8 mouse cellular contexts compared by ENCODE assay signal in genomic region chr9:111213501-111213900, GRCm38 (mm10). TPM values are rescaled to one million over a fixed set of nuclear protein-coding genes. Genes with fewer than 3 reads are reported as not detected.
DNase-seq lines count a peak whose midpoint lies in the region; ATAC-seq lines count a peak whose summit lies in the region.
"Had no signal": no experiment of that assay in that cellular context is flagged by ENCODE, and none has a peak within 500 bp of the region (broad histone marks: within the 10 kb centered on the region; RNA-seq: fewer than 3 reads in every experiment).

No protein-coding gene starts in this region.

- ATAC-seq in liver, embryonic 13.5 days (ENCODE audit: low read depth): peak; percentile 70; the same call in 1 of the 2 replicates
- no peak for ATAC-seq in erythroblast, adult 5-6 weeks (replicated peaks; ENCODE audit: low FRiP score, poor library complexity, severe bottlenecking)

- no peaks in the 10 kb centered on the region for H3K27me3 ChIP-seq in heart, embryonic 10.5 days (ENCODE audit: insufficient read depth, poor library complexity, severe bottlenecking)
- no peaks in the 10 kb centered on the region for H3K27me3 ChIP-seq in liver, embryonic 13.5 days
- H3K27me3 ChIP-seq in hindbrain, embryonic 10.5 days (ENCODE audit: insufficient read depth, poor library complexity, severe bottlenecking): no peaks in the 10 kb centered on the region
- H3K27me3 ChIP-seq: embryonic facial prominence, embryonic 15.5 days had no signal

- DNase-seq in urinary bladder, adult 18-20 months (ENCODE audit: low spot score in 2 of 2): peak; percentile 16
- DNase-seq in urinary bladder, postnatal 4 days (ENCODE audit: low spot score in 2 of 2): no peak
- DNase-seq in heart, embryonic 10.5 days (ENCODE audit: low spot score): no peak
- peak; percentile 29 for DNase-seq in liver, embryonic 13.5 days
- no peak for DNase-seq in frontal cortex, postnatal 10 days (ENCODE audit: low spot score in 2 of 2)
- DNase-seq in hindbrain, embryonic 10.5 days (ENCODE audit: low spot score): no peak

- H3K27ac ChIP-seq in heart, embryonic 10.5 days: peak overlapping the region; percentile 42; the same call in 1 of the 2 replicates
- H3K27ac ChIP-seq in liver, embryonic 13.5 days: no peak overlapping the region
- H3K27ac ChIP-seq in hindbrain, embryonic 10.5 days: no peak overlapping the region
- H3K27ac ChIP-seq: embryonic facial prominence, embryonic 15.5 days had no signal

- WGBS in heart, embryonic 10.5 days: 41% methylated on average over 6 of the region's 6 CpGs
- 65% methylated on average over 6 of the region's 6 CpGs for WGBS in liver, embryonic 13.5 days (ENCODE audit: insufficient replicate concordance)
- WGBS in hindbrain, embryonic 10.5 days: 72% methylated on average over 6 of the region's 6 CpGs

- H3K4me1 ChIP-seq in heart, embryonic 10.5 days: peaks cover 37% of the 10 kb centered on the region
- H3K4me1 ChIP-seq in liver, embryonic 13.5 days (replicated peaks): peaks cover 16% of the 10 kb centered on the region
- no peaks in the 10 kb centered on the region for H3K4me1 ChIP-seq in hindbrain, embryonic 10.5 days (replicated peaks)

- no peak overlapping the region for H3K9ac ChIP-seq in liver, embryonic 13.5 days
- H3K9ac ChIP-seq: embryonic facial prominence, embryonic 15.5 days had no signal

- no peak overlapping the region for H3K4me2 ChIP-seq in liver, embryonic 13.5 days
- H3K4me2 ChIP-seq: embryonic facial prominence, embryonic 15.5 days had no signal

- no peaks in the 10 kb centered on the region for H3K9me3 ChIP-seq in heart, embryonic 10.5 days
- H3K9me3 ChIP-seq in liver, embryonic 13.5 days (replicated peaks): no peaks in the 10 kb centered on the region
- no peaks in the 10 kb centered on the region for H3K9me3 ChIP-seq in hindbrain, embryonic 10.5 days
- H3K9me3 ChIP-seq: embryonic facial prominence, embryonic 15.5 days had no signal

- peaks cover 38% of the 10 kb centered on the region for H3K36me3 ChIP-seq in heart, embryonic 10.5 days
- peaks cover 20% of the 10 kb centered on the region for H3K36me3 ChIP-seq in liver, embryonic 13.5 days
- peaks cover 43% of the 10 kb centered on the region for H3K36me3 ChIP-seq in hindbrain, embryonic 10.5 days

- H3K4me3 ChIP-seq in heart, embryonic 10.5 days: no peak overlapping the region
- H3K4me3 ChIP-seq in liver, embryonic 13.5 days (replicated peaks): no peak overlapping the region
- no peak overlapping the region for H3K4me3 ChIP-seq in hindbrain, embryonic 10.5 days
- H3K4me3 ChIP-seq: embryonic facial prominence, embryonic 15.5 days had no signal

RNA-seq across cellular contexts. Expression of gene Mlh1, which starts 58.1 kb away (rescaled TPM):
- polyA plus RNA-seq in heart, embryonic 10.5 days (2016; fragmentation: Nextera tagmentation; extraction: Ambion mirVana): 51.7 and 52.6 TPM in 2 replicates
- 24.7 and 29.3 TPM in 2 replicates for polyA plus RNA-seq in liver, embryonic 13.5 days (2015; fragmentation: Nextera tagmentation; extraction: Ambion mirVana)
- polyA plus RNA-seq in hindbrain, embryonic 10.5 days (2016; fragmentation: Nextera tagmentation; extraction: Ambion mirVana): 41.0 and 49.0 TPM in 2 replicates
- total RNA-seq in erythroblast, adult 5-6 weeks (2015; ENCODE audit: low replicate concordance): 7.9 and 23.6 TPM in 2 replicates
- total RNA-seq in erythroblast, adult 5-6 weeks (2017; ENCODE audit: low replicate concordance): 11.8 and 18.4 TPM in 2 replicates

RNA-seq across cellular contexts. Expression of gene Epm2aip1, which starts 58.2 kb away (rescaled TPM):
- 24.7 and 28.4 TPM in 2 replicates for polyA plus RNA-seq in heart, embryonic 10.5 days (2016; fragmentation: Nextera tagmentation; extraction: Ambion mirVana)
- 5.9 and 8.8 TPM in 2 replicates for polyA plus RNA-seq in liver, embryonic 13.5 days (2015; fragmentation: Nextera tagmentation; extraction: Ambion mirVana)
- 25.1 and 26.1 TPM in 2 replicates for polyA plus RNA-seq in hindbrain, embryonic 10.5 days (2016; fragmentation: Nextera tagmentation; extraction: Ambion mirVana)
- total RNA-seq in erythroblast, adult 5-6 weeks (2015; ENCODE audit: low replicate concordance): 12.3 and 13.6 TPM in 2 replicates
- total RNA-seq in erythroblast, adult 5-6 weeks (2017; ENCODE audit: low replicate concordance): 15.4 and 21.2 TPM in 2 replicates

Comparison
In these comparisons a context has a peak if more than half of its experiments do, and no peak if none do; other contexts are left out.
1. DNase-seq: peak in urinary bladder, adult 18-20 months (2 of 2) and liver, embryonic 13.5 days (single experiment); none in urinary bladder, postnatal 4 days (0 of 2), heart, embryonic 10.5 days (single experiment), frontal cortex, postnatal 10 days (0 of 2) and hindbrain, embryonic 10.5 days (single experiment).